Mouse (Mus musculus) c-Kit-positive CD71-positive TER-119-negative erythroid progenitor cells, embryonic 14.5 days (primary cell): Measurements from ENCODE around the gene Zbtb16.

ENCODE experiments used
- DNase-seq: peaks from one replicate; pipeline ENCODE4 v3.0.0-alpha.2; 2013; ENCODE audit warnings: low read depth

The Zbtb16 gene

DNA sequence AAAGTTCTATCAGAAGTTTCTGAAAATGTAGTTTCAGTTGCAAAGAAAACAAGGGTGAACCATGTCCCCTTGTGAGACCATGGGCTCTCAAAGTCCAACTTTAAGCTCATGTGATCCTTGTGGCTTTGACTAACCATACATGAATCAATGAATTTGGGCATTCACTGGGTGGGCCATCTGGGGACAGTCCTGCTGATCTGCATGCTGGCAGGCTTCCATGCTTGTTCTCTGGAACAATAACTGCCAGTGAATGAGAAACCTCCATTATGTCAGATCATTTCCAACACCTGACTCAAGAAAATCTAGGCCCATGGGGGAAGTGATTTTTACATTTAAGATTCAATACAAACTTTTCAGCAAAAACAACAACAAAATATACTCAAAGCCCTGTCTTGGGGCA is 70.1 kb downstream of the Zbtb16 start:
- no peak for DNase-seq

DNA sequence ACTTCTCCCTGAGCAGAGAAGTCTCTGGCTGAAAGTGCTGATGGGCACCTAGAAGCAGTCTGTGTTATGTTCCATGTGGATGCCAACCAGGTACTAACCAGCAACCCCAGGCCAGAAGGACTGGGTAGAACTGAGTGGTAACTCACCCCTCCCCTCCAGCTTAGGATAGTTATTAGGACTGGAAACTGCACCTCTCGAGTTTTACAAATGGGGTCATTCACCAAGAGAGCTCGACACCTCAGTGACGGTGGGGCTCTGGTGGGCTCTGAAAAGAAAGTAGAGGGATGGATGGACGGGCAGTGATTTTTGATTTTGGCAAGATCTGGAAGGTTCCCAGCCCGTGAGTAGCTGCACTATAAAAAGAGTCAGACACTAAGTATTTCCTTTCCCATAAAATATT is 71.7 kb downstream of the Zbtb16 start:
- DNase-seq: no peak

DNA sequence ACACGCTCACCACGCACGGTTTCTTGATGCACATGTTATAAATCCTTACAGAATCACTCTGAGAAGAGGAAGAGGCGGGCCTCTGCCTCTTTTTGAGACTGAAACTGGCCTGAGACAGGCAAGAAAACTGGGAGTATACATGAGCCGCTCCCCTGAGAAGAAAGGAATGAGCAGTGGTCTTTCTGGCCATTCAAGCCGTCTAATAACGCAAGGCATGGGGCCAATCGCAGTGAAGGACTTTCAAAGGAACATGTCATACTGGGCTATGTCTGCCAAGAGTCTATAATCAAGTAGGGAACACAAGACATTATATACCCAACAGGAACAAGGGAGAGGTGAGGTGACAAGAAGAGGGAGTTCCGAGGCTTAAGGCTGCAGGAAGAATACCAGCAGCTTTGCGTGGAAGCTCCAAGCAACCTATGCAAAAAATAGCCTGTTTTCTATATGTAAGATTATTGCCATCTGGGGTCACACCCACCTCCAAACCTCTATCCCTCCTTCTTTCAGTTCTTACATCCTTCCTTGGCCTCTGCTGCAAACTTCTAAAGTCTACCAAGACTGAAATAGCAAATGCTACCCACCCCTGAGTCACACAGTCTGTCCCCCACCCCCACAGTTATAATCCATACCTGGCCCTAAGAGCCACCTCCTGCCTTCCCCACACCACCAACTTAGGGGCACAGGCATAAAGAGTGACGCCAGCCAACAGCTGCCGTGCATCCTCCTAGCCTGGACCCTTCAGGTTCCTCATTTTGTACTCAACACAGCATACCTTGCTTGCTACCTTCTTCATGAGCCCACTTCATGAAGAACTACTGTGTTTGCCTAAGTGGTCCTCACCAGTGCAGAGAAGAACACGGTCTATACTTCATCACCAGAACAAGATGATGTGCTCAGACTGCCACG is 74.0 kb downstream of the Zbtb16 start:
- no peak for DNase-seq

DNA sequence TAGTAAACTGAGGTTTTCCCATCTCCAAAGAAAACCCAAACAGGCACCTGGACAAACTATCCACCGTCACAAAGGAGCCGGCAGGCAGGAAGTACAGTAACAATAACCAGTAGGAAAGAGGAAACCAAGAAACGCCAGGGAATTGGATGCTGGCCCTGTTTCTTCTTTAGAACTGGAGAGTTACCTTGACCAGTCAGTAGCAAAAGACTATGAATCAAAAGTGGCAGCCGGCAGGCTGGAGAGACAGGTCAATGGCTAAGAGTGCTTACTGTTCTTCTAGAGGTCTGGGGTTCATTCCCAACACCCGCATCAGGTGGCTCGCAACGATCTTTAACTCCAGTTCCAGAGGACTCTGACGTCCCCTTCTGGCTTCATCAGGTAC is 74.9 kb downstream of the Zbtb16 start:
- DNase-seq: no peak

GRCm38 (mm10) chr9:48760449-48761174 is 75.4 kb downstream of the Zbtb16 start:
- DNase-seq: no peak

DNA sequence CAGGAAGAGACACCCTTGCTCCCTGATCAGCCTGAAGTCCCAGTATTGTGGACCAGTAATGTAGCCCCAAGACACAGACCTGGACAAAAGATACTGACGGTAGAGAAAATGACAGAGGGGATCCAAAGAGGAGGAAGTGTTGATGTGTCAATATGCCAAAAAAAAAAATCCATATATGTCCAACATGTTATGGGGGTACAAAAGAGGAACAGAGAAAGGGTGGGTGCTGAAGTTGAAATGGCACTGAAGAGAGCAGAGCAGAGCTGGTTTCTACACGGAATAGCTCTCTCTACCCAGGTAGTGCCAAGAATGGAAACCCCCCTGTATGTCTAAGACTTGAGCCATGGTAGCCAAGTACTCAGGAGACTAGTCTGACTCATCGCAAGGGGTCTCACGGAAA is 76.9 kb downstream of the Zbtb16 start:
- no peak for DNase-seq

GRCm38 (mm10) chr9:48757650-48758580 is 78.1 kb downstream of the Zbtb16 start:
- no peak for DNase-seq

DNA sequence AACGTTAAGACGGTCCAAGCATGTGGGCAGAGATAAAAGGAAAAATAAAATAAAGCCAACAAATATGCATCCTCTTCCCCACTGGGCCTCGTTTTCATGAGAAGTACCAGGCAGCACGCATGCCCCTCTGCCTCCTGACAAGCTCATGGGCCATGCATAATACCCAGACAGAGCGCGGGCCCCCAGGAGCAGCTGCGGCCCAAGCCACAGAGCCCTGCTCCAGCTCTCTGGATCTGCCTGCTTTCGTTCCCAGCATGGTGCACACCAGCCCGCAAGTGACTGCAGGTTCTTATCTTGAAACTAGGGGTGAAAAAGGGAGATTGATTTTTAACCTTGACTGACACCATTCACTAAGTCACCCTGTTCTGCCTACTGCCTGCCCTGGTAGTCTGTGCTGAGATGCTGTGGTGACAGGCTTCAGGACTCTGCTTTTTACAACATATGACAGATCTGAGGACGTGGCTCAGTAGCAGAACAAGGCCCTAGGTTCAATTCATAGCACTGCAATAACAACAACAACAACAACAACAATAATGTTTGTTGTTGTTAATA is 79.7 kb downstream of the Zbtb16 start:
- no peak for DNase-seq

GRCm38 (mm10) chr9:48755438-48756070 is 80.5 kb downstream of the Zbtb16 start:
- DNase-seq: no peak

- DNase-seq: no peak
Observed at GRCm38 (mm10) chr9:48754418-48754817, 81.6 kb downstream of the Zbtb16 start.

- DNase-seq: no peak
Observed at GRCm38 (mm10) chr9:48753881-48754280, 82.1 kb downstream of the Zbtb16 start.

DNA sequence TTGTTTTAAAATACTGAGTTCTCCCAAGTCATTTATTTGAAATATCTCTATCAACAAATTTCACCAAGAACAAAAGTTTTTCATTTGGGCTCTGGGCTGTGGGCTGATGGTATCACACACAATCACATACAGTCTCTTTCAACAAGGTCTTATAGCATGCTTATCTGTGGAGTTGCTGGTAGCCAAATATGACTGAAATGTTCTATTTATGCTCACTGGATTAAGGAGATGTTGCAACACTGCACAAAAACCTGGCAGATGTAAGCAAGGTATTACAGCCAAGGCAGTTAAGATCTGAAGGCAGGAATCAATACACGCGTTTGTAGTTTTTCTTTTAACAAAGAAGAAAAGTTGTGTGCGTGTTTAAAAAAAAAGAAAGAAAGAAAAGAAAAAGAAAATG is 84.1 kb downstream of the Zbtb16 start:
- DNase-seq: no peak

GRCm38 (mm10) chr9:48749666-48750065 is 86.4 kb downstream of the Zbtb16 start:
- DNase-seq: no peak

DNA sequence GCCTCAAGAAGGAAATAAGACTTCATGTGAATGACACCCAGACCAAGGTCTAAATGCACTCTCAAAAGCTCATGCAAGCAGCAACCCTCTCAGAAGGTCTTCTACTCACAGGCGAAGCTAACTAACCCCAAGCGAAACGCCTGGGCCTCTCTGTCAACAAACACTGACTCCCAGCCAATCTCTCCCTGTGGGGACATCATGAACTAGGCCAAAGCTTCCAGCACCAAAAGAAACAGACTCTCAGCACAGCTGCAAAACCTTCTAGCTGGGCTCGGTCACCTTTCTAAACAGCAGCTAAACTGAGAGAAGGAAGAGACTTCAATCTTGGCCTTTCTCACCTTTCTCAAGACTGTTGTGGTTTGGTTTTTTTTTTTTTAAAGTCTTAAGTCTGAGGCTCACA is 86.9 kb downstream of the Zbtb16 start:
- DNase-seq: no peak

- DNase-seq: no peak
Observed at GRCm38 (mm10) chr9:48748761-48749160, 87.3 kb downstream of the Zbtb16 start.

DNA sequence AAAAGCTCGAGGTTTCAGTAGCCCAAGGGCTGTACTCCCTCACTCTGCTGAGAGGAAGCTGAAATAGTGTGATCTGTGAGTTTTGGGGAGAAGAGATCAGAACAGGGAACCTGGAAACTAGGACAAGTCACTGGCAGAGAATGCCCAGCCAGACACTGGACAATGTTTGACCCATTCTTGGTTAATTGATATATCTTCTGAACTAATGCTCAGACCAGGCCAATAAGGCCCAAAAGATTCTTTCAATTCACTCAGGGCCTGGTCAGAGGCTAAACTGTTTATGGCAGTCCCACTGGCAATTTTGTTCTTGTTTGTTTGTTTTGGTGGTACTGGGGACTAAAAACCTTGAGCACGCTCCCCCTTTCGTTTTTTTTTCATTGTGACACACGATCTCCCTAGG is 87.8 kb downstream of the Zbtb16 start:
- no peak for DNase-seq

DNA sequence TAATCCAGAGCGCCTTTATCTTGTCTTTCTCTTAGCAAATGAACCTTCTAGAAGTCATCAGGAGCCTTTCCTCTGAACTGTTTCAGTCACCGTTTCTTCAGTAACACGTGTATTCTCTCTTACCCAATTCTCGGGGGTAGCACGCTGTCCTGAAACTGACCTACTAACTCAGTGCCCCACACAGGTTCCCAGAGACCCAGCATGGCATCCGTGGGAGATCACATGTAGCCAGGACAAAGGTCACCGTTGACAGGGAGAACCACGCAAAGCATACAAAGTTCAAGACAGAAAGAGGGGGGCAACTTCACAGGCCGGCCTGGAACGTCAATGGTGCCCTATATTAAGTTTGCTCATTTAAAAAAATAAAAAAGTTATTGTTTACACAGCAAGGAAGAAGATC is 89.5 kb downstream of the Zbtb16 start:
- no peak for DNase-seq

- DNase-seq: peak; percentile 21
Observed at GRCm38 (mm10) chr9:48745347-48746119, 90.5 kb downstream of the Zbtb16 start.

DNA sequence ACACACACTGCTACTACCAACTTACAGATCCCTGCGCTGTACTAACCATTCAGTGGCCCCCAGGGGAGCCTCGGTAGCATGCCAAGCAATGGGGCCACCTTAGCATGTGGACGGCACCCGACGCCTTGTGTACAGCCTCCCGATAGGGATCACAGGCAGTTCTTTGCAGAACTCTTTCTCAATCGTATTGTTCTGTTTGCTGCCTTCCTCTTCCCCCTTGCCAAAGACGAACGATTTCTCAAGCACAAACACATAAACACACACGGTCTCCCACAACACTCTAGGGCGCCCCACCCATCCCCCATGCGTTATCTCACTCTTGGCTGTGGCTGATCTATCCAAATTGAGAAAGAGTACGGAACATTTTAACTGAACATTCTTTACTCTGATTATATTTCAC is 91.1 kb downstream of the Zbtb16 start:
- DNase-seq: peak; percentile 63

GRCm38 (mm10) chr9:48744451-48744850 is 91.6 kb downstream of the Zbtb16 start:
- DNase-seq: no peak
